Mouse (Mus musculus) ES-Bruce4 (cell line): ENCODE results near the gene 1700025F22Rik.

Experiments
- CTCF ChIP-seq: IDR thresholded peaks from one replicate; pipeline ENCODE4 v1.8.1; 2011; ENCODE audit warnings: low read depth, low read length
- EP300 ChIP-seq: IDR thresholded peaks from 2 replicates; pipeline ENCODE4 v1.6.1; 2011; ENCODE audit warnings: low read depth, low read length; ENCODE audit not compliant: insufficient read depth

GRCm38 (mm10) chr19:11134852-11135251 lies 30.3 kb downstream of the 1700025F22Rik start:
- TF ChIP-seq CTCF (no peak), EP300 (no peak)
